Mouse (Mus musculus) liver, embryonic 12.5 days (tissue): ENCODE measurements around the gene Sp3. TPM values are rescaled to one million over a fixed set of nuclear protein-coding genes. Genes with fewer than 3 reads are reported as not detected.
"Not testable (repeated sequence)": the region's sequence is repeated elsewhere in the genome, so short reads cannot be mapped to it uniquely, and the experiment has no call there.

Experiments used
- ATAC-seq: fragments of 200-750 bp; cut with Nextera tagmentation; 2 replicates; pipeline ENCODE4 v1.8.0; 2017; ENCODE audit warnings: moderate number of reproducible peaks, mild to moderate bottlenecking, moderate library complexity
- H3K27ac ChIP-seq: fragments of 300-500 bp; sonication (generic); 2 replicates; pipeline ENCODE4 v1.5.1; 2016; ENCODE audit warnings: mild to moderate bottlenecking
- H3K27me3 ChIP-seq: fragments of 300-500 bp; sonication (generic); replicated peaks from 2 replicates; pipeline ENCODE4 v1.6.1; 2016; ENCODE audit warnings: mild to moderate bottlenecking, moderate library complexity
- H3K36me3 ChIP-seq: fragments of 300-500 bp; sonication (generic); 2 replicates; pipeline ENCODE4 v1.6.1; 2016; ENCODE audit warnings: mild to moderate bottlenecking, moderate library complexity
- H3K4me1 ChIP-seq: fragments of 300-500 bp; sonication (generic); 2 replicates; pipeline ENCODE4 v1.6.1; 2016
- H3K4me2 ChIP-seq: fragments of 300-500 bp; sonication (generic); 2 replicates; pipeline ENCODE4 v1.6.1; 2016; ENCODE audit warnings: mild to moderate bottlenecking, moderate library complexity
- H3K4me3 ChIP-seq: fragments of 300-500 bp; sonication (generic); 2 replicates; pipeline ENCODE4 v1.5.1; 2016; ENCODE audit warnings: mild to moderate bottlenecking, moderate library complexity
- H3K9ac ChIP-seq: fragments of 300-500 bp; sonication (generic); 2 replicates; pipeline ENCODE4 v1.6.1; 2016; ENCODE audit warnings: mild to moderate bottlenecking, moderate library complexity
- H3K9me3 ChIP-seq: fragments of 300-500 bp; sonication (generic); replicated peaks from 2 replicates; pipeline ENCODE4 v1.6.1; 2016; ENCODE audit warnings: mild to moderate bottlenecking, moderate library complexity
- WGBS: fragments of 180-500 bp; shearing (Covaris S2); methylation state at CpG from one replicate; pipeline ENCODE4 v1.1.7; 2016; ENCODE audit not compliant: insufficient replicate concordance; 5-methylcytosine and 5-hydroxymethylcytosine counted together
- polyA plus RNA-seq: library from polyadenylated mRNA; unstranded; fragments of >200 nt; fragmentation: Nextera tagmentation; extraction: Ambion mirVana; gene quantifications from 2 replicates; pipeline ENCODE4 v1.2.1, GENCODE M21; 2016

The Sp3 gene
- polyA plus RNA-seq, 1 experiment from 2014 or later, result 45.2 TPM

GRCm38 (mm10) chr2:72912708-72913457 is 67.4 kb downstream of the Sp3 start:
- Histone ChIP-seq H3K9ac (no peak overlapping the region), H3K9me3 (no peaks in the 10 kb centered on the region), H3K4me2 (no peak overlapping the region), H3K27ac (no peak overlapping the region), H3K4me3 (no peak overlapping the region), H3K4me1 (no peaks in the 10 kb centered on the region), H3K27me3 (no peaks in the 10 kb centered on the region), H3K36me3 (no peaks in the 10 kb centered on the region)
- WGBS, result 81% methylated on average over 11 of the region's 11 CpGs
- ATAC-seq, result no peak

DNA sequence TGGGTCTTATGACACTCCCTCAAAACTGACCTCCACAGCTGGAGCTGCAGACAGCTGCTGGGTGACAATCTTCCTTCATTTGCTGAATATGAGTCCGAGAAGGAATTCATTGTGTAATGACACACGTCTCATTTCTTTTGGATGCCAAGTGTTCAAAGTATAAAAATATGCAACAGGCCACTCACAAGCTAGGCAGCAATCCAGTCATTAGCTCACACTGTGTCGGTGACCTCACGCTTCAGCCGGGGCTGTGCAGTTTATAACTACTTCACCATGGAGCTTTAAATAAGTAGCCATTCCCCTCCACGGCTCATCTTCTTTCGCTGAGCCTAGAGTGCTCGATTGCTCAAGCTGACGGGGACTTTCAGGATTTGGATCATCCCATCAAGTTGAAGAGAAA is 68.7 kb downstream of the Sp3 start:
- H3K9ac ChIP-seq, result no peak overlapping the region
- WGBS, result 77% methylated on average over 9 of the region's 9 CpGs
- H3K4me3 ChIP-seq, result no peak overlapping the region
- H3K4me2 ChIP-seq, result no peak overlapping the region
- H3K27me3 ChIP-seq, result no peaks in the 10 kb centered on the region
- H3K9me3 ChIP-seq, result no peaks in the 10 kb centered on the region
- no peak overlapping the region for H3K27ac ChIP-seq
- no peaks in the 10 kb centered on the region for H3K4me1 ChIP-seq
- no peaks in the 10 kb centered on the region for H3K36me3 ChIP-seq
- ATAC-seq, result no peak

DNA sequence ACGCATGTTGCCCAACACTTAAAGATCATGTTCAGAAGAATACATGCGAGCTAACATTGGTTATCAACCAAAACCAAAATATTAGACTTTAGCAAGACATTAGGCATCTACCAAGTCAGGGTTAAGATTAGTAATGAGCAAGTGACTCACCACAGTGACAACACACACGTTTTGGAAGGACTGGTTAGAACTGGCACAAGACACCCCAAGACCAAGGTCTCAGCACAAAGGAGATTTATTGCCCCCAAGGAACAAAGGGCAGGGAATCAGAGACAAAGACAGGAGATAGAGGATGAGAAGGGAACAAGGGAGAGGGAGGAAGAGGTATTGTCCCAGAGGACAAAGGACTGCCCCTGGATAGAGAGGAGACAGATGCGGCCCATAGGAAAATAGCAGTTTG is 71.2 kb downstream of the Sp3 start:
- Histone ChIP-seq H3K9me3 (no peaks in the 10 kb centered on the region), H3K4me2 (no peak overlapping the region), H3K27ac (no peak overlapping the region), H3K36me3 (no peaks in the 10 kb centered on the region), H3K4me3 (no peak overlapping the region), H3K9ac (no peak overlapping the region), H3K27me3 (no peaks in the 10 kb centered on the region), H3K4me1 (no peaks in the 10 kb centered on the region)
- 66% methylated on average over 4 of the region's 4 CpGs for WGBS
- no peak for ATAC-seq

DNA sequence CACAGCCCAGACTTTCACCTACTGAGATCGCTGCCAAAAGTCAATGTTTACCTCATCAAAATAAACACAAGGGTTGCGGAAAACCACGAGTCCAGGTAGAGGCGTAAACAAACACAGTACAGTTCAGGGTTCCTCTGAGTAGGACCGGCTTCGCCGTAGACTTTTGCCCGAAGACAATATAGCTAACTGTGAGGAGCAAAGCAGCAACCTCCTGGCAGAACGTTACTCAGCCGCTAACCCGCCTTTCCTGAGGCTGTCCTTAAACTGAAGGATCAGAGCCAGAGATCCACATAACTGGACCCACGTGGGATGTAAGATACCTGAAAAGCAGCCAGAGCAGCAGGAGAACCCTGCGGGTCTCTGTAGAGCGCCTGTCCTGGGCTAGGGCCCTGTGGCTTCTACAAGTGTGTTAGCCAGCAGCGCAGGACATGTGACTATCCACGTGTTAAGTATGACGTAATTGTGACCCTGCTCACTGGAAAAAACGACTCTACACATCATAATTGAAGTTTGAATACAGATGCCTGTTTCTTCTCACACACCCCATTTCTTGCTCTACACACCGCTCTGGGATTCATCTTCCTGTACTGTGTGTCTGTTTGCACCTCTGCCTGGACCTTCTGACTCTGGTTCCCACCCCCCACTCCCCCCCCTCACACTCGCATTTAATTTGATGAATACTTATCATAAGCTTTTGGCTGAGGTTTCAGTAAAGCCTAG is 71.9 kb downstream of the Sp3 start:
- H3K36me3 ChIP-seq, result no peaks in the 10 kb centered on the region
- H3K4me2 ChIP-seq, result no peak overlapping the region
- no peaks in the 10 kb centered on the region for H3K4me1 ChIP-seq
- no peak overlapping the region for H3K4me3 ChIP-seq
- WGBS, result 67% methylated on average over 20 of the region's 20 CpGs
- no peak overlapping the region for H3K27ac ChIP-seq
- no peaks in the 10 kb centered on the region for H3K9me3 ChIP-seq
- H3K27me3 ChIP-seq, result no peaks in the 10 kb centered on the region
- peak; percentile 55; the same call in 1 of the 2 replicates for ATAC-seq
- no peak overlapping the region for H3K9ac ChIP-seq

DNA sequence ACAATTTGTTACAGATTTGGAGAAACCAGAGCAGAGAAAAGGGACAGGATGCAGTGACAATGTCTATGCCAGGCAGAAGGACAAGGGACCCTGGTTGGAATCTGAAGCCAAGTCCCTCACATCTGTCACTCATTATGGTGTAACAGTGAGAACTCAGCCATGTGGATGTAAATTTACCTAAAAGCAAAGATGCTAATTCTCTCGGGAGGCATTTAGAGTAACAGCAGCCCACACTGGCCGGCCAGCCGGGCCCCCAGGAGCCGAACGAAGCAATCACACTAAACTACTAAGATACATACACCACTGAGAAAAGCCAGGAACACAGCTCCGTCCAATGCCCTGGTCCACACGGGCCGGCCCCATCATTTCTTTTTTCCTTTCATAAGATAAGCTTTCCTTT is 73.5 kb downstream of the Sp3 start:
- ATAC-seq, result no peak

GRCm38 (mm10) chr2:72902816-72903680 is 77.2 kb downstream of the Sp3 start:
- ATAC-seq, H3K9me3 ChIP-seq: not testable (repeated sequence)
- 80% methylated on average over 16 of the region's 16 CpGs for WGBS

More for the DNA sequence above, 73.5 kb downstream of the Sp3 start:
- Histone ChIP-seq H3K27ac (no peak overlapping the region), H3K9me3 (no peaks in the 10 kb centered on the region), H3K4me3 (no peak overlapping the region), H3K4me2 (no peak overlapping the region), H3K36me3 (no peaks in the 10 kb centered on the region), H3K9ac (no peak overlapping the region), H3K4me1 (no peaks in the 10 kb centered on the region), H3K27me3 (no peaks in the 10 kb centered on the region)
- WGBS, result 67% methylated on average over 8 of the region's 8 CpGs

GRCm38 (mm10) chr2:72898782-72899305 is 81.4 kb downstream of the Sp3 start:
- Histone ChIP-seq H3K27ac (no peak overlapping the region), H3K4me3 (no peak overlapping the region), H3K36me3 (no peaks in the 10 kb centered on the region), H3K9ac (no peak overlapping the region), H3K4me1 (no peaks in the 10 kb centered on the region), H3K4me2 (no peak overlapping the region), H3K9me3 (no peaks in the 10 kb centered on the region; the same call in 1 of the 2 replicates), H3K27me3 (no peaks in the 10 kb centered on the region)
- 83% methylated on average over 2 of the region's 2 CpGs for WGBS
- ATAC-seq, result no peak

More at GRCm38 (mm10) chr2:72902816-72903680, 77.2 kb downstream of the Sp3 start:
- not testable (repeated sequence) for H3K9ac ChIP-seq, H3K27ac ChIP-seq, H3K4me3 ChIP-seq, H3K4me1 ChIP-seq, H3K4me2 ChIP-seq, H3K27me3 ChIP-seq, H3K36me3 ChIP-seq

GRCm38 (mm10) chr2:72898094-72898781 is 82.0 kb downstream of the Sp3 start:
- no peak overlapping the region for H3K4me3 ChIP-seq
- no peaks in the 10 kb centered on the region for H3K4me1 ChIP-seq
- H3K9ac ChIP-seq, result no peak overlapping the region
- ATAC-seq, result no peak
- H3K4me2 ChIP-seq, result no peak overlapping the region
- WGBS, result 70% methylated on average over 3 of the region's 3 CpGs
- H3K36me3 ChIP-seq, result no peaks in the 10 kb centered on the region
- no peaks in the 10 kb centered on the region; the same call in 1 of the 2 replicates for H3K9me3 ChIP-seq
- no peaks in the 10 kb centered on the region for H3K27me3 ChIP-seq
- H3K27ac ChIP-seq, result no peak overlapping the region

- H3K4me1 ChIP-seq, result no peaks in the 10 kb centered on the region; the same call in 1 of the 2 replicates
- no peak for ATAC-seq
- H3K9me3 ChIP-seq, result no peaks in the 10 kb centered on the region
- H3K4me3 ChIP-seq, result no peak overlapping the region
- H3K27me3 ChIP-seq, result no peaks in the 10 kb centered on the region
- no peak overlapping the region for H3K9ac ChIP-seq
- H3K36me3 ChIP-seq, result no peaks in the 10 kb centered on the region
- H3K27ac ChIP-seq, result no peak overlapping the region
- H3K4me2 ChIP-seq, result no peak overlapping the region
These were observed 90.4 kb downstream of the Sp3 start for GRCm38 (mm10) chr2:72889806-72890205.
